Mouse (Mus musculus) neural tube, embryonic 14.5 days (tissue): ENCODE data around the gene Tspan32. TPM values are rescaled to one million over a fixed set of nuclear protein-coding genes. Genes with fewer than 3 reads are reported as not detected.

Source experiments
- ATAC-seq: fragments of 200-750 bp; cut with Nextera tagmentation; 2 replicates; pipeline ENCODE4 v1.8.0; 2017; ENCODE audit warnings: low read depth, mild to moderate bottlenecking, moderate TSS enrichment, moderate library complexity
- H3K27ac ChIP-seq: fragments of 300-500 bp; sonication (generic); 2 replicates; pipeline ENCODE4 v1.5.1; 2014; ENCODE audit warnings: low read depth, mild to moderate bottlenecking, control low read depth, low read length, moderate library complexity, mixed read lengths
- H3K27me3 ChIP-seq: fragments of 300-500 bp; sonication (generic); 2 replicates; pipeline ENCODE4 v1.6.1; 2014; ENCODE audit warnings: low read length; ENCODE audit not compliant: control insufficient read depth, insufficient read depth
- H3K36me3 ChIP-seq: fragments of 300-500 bp; sonication (generic); 2 replicates; pipeline ENCODE4 v1.6.1; 2014; ENCODE audit warnings: low read length, mixed read lengths; ENCODE audit not compliant: control insufficient read depth, insufficient read depth
- H3K4me1 ChIP-seq: fragments of 300-500 bp; sonication (generic); 2 replicates; pipeline ENCODE4 v1.6.1; 2014; ENCODE audit warnings: low read length; ENCODE audit not compliant: control insufficient read depth, insufficient read depth
- H3K4me2 ChIP-seq: fragments of 300-500 bp; sonication (generic); 2 replicates; pipeline ENCODE4 v1.6.1; 2014; ENCODE audit warnings: mild to moderate bottlenecking, low read depth, low read length, control low read depth
- H3K4me3 ChIP-seq: fragments of 300-500 bp; sonication (generic); 2 replicates; pipeline ENCODE4 v1.5.1; 2014; ENCODE audit warnings: low read depth, low read length, control low read depth, mixed read lengths
- H3K9ac ChIP-seq: fragments of 300-500 bp; sonication (generic); replicated peaks from 2 replicates; pipeline ENCODE4 v1.6.1; 2014; ENCODE audit warnings: low read depth, mild to moderate bottlenecking, control low read depth, low read length, mixed read lengths
- H3K9me3 ChIP-seq: fragments of 300-500 bp; sonication (generic); 2 replicates; pipeline ENCODE4 v1.6.1; 2016; ENCODE audit warnings: low read length; ENCODE audit not compliant: control insufficient read depth
- WGBS: fragments of 180-500 bp; shearing (Covaris S2); extraction: QIAGEN DNeasy Blood & Tissue Kit; methylation state at CpG from one replicate; pipeline ENCODE4 v1.1.7; 2014; 5-methylcytosine and 5-hydroxymethylcytosine counted together
- polyA plus RNA-seq: library from polyadenylated mRNA; unstranded; fragments of >200 nt; fragmentation: Nextera tagmentation; extraction: Ambion mirVana; gene quantifications from 2 replicates; pipeline ENCODE4 v1.2.1, GENCODE M21; 2014

Gene Tspan32
- polyA plus RNA-seq, 1 experiment from 2014 or later, result 0.62 TPM

- H3K9me3 ChIP-seq, result no peaks in the 10 kb centered on the region
- no peak for ATAC-seq
- no peak overlapping the region for H3K27ac ChIP-seq
- no peak overlapping the region for H3K4me3 ChIP-seq
- no peak overlapping the region for H3K9ac ChIP-seq
- WGBS, result 97% methylated on average over 2 of the region's 2 CpGs
- no peaks in the 10 kb centered on the region for H3K4me1 ChIP-seq
- H3K27me3 ChIP-seq, result no peaks in the 10 kb centered on the region
- H3K4me2 ChIP-seq, result no peak overlapping the region
- H3K36me3 ChIP-seq, result no peaks in the 10 kb centered on the region
These were observed 18.7 kb downstream of the Tspan32 start for GRCm38 (mm10) chr7:143023499-143023898.

- no peak overlapping the region for H3K4me3 ChIP-seq
- ATAC-seq, result no peak
- H3K4me1 ChIP-seq, result no peaks in the 10 kb centered on the region
- H3K9me3 ChIP-seq, result no peaks in the 10 kb centered on the region
- H3K9ac ChIP-seq, result no peak overlapping the region
- 87% methylated on average over 1 of the region's 1 CpGs for WGBS
- no peaks in the 10 kb centered on the region for H3K36me3 ChIP-seq
- no peak overlapping the region for H3K4me2 ChIP-seq
- H3K27me3 ChIP-seq, result no peaks in the 10 kb centered on the region
- H3K27ac ChIP-seq, result no peak overlapping the region
These were observed 19.4 kb downstream of the Tspan32 start for GRCm38 (mm10) chr7:143024293-143024692.

- H3K4me1 ChIP-seq, result no peaks in the 10 kb centered on the region
- WGBS, result 92% methylated on average over 3 of the region's 3 CpGs
- no peak overlapping the region for H3K9ac ChIP-seq
- H3K27ac ChIP-seq, result no peak overlapping the region
- H3K4me2 ChIP-seq, result no peak overlapping the region
- H3K4me3 ChIP-seq, result no peak overlapping the region
- no peaks in the 10 kb centered on the region for H3K36me3 ChIP-seq
- no peak for ATAC-seq
- no peaks in the 10 kb centered on the region for H3K27me3 ChIP-seq
- H3K9me3 ChIP-seq, result no peaks in the 10 kb centered on the region
These were observed 20.6 kb downstream of the Tspan32 start for GRCm38 (mm10) chr7:143025496-143025895.

GRCm38 (mm10) chr7:143027196-143027595 lies 22.4 kb downstream of the Tspan32 start:
- H3K4me2 ChIP-seq, result no peak overlapping the region
- H3K4me1 ChIP-seq, result no peaks in the 10 kb centered on the region
- ATAC-seq, result no peak
- H3K9ac ChIP-seq, result no peak overlapping the region
- WGBS, result 95% methylated on average over 4 of the region's 4 CpGs
- no peak overlapping the region for H3K4me3 ChIP-seq
- no peaks in the 10 kb centered on the region for H3K9me3 ChIP-seq
- H3K36me3 ChIP-seq, result no peaks in the 10 kb centered on the region
- H3K27me3 ChIP-seq, result no peaks in the 10 kb centered on the region
- no peak overlapping the region for H3K27ac ChIP-seq

GRCm38 (mm10) chr7:143031816-143032215 lies 27.0 kb downstream of the Tspan32 start:
- H3K36me3 ChIP-seq, result no peaks in the 10 kb centered on the region
- H3K4me2 ChIP-seq, result no peak overlapping the region
- WGBS, result 91% methylated on average over 1 of the region's 1 CpGs
- no peak for ATAC-seq
- H3K9me3 ChIP-seq, result no peaks in the 10 kb centered on the region
- H3K4me3 ChIP-seq, result no peak overlapping the region
- no peak overlapping the region for H3K9ac ChIP-seq
- H3K4me1 ChIP-seq, result no peaks in the 10 kb centered on the region
- no peak overlapping the region for H3K27ac ChIP-seq
- H3K27me3 ChIP-seq, result no peaks in the 10 kb centered on the region

GRCm38 (mm10) chr7:143033581-143033980 lies 28.7 kb downstream of the Tspan32 start:
- H3K9me3 ChIP-seq, result no peaks in the 10 kb centered on the region
- H3K4me2 ChIP-seq, result no peak overlapping the region
- no peaks in the 10 kb centered on the region for H3K36me3 ChIP-seq
- H3K27ac ChIP-seq, result no peak overlapping the region
- no peak overlapping the region for H3K4me3 ChIP-seq
- ATAC-seq, result no peak
- no peak overlapping the region for H3K9ac ChIP-seq
- WGBS, result 88% methylated on average over 4 of the region's 4 CpGs
- H3K27me3 ChIP-seq, result no peaks in the 10 kb centered on the region
- no peaks in the 10 kb centered on the region for H3K4me1 ChIP-seq

GRCm38 (mm10) chr7:143034112-143034511 lies 29.3 kb downstream of the Tspan32 start:
- no peak for ATAC-seq
- WGBS, result 91% methylated on average over 2 of the region's 2 CpGs

GRCm38 (mm10) chr7:143034519-143035450 lies 29.9 kb downstream of the Tspan32 start:
- Histone ChIP-seq H3K27ac (no peak overlapping the region), H3K9ac (no peak overlapping the region), H3K27me3 (no peaks in the 10 kb centered on the region), H3K4me3 (no peak overlapping the region), H3K4me2 (no peak overlapping the region), H3K4me1 (no peaks in the 10 kb centered on the region), H3K36me3 (no peaks in the 10 kb centered on the region), H3K9me3 (no peaks in the 10 kb centered on the region)
- ATAC-seq, result no peak
- 90% methylated on average over 8 of the region's 8 CpGs for WGBS

More at GRCm38 (mm10) chr7:143034112-143034511, 29.3 kb downstream of the Tspan32 start:
- H3K9me3 ChIP-seq, result no peaks in the 10 kb centered on the region
- H3K36me3 ChIP-seq, result no peaks in the 10 kb centered on the region
- no peak overlapping the region for H3K4me2 ChIP-seq
- no peaks in the 10 kb centered on the region for H3K4me1 ChIP-seq
- H3K27ac ChIP-seq, result no peak overlapping the region
- H3K4me3 ChIP-seq, result no peak overlapping the region
- no peak overlapping the region for H3K9ac ChIP-seq
- no peaks in the 10 kb centered on the region for H3K27me3 ChIP-seq

- Histone ChIP-seq H3K4me3 (no peak overlapping the region), H3K4me1 (no peaks in the 10 kb centered on the region), H3K9me3 (no peaks in the 10 kb centered on the region), H3K9ac (no peak overlapping the region), H3K4me2 (no peak overlapping the region), H3K36me3 (0 out of 2 replicates have a peak, but pooled peaks cover 4% of the 10 kb centered on the region), H3K27me3 (no peaks in the 10 kb centered on the region), H3K27ac (no peak overlapping the region)
- no peak for ATAC-seq
- 79% methylated on average over 3 of the region's 3 CpGs for WGBS
These were observed 31.9 kb downstream of the Tspan32 start for GRCm38 (mm10) chr7:143036787-143037186.
